Mouse (Mus musculus) embryonic facial prominence, embryonic 15.5 days (tissue): ENCODE measurements at regions not wholly inside any gene's neighbourhood (a gene's known extent, or its start where the extent isn't known, plus 50 kb on each side); places are given as distances from the start of the nearest gene placed in this dataset. TPM values are rescaled to one million over a fixed set of nuclear protein-coding genes. Genes with fewer than 3 reads are reported as not detected.

Source experiments
- ATAC-seq: fragments of 200-750 bp; cut with Nextera tagmentation; 2 replicates; pipeline ENCODE4 v1.8.0; 2017; ENCODE audit warnings: low read depth, moderate TSS enrichment; ENCODE audit not compliant: insufficient number of reproducible peaks, low FRiP score, low TSS enrichment
- H3K27ac ChIP-seq: fragments of 300-500 bp; sonication (generic); replicated peaks from 2 replicates; pipeline ENCODE4 v1.5.1; 2015; ENCODE audit warnings: mild to moderate bottlenecking, inconsistent platforms
- H3K27me3 ChIP-seq: fragments of 300-500 bp; sonication (generic); 2 replicates; pipeline ENCODE4 v1.6.1; 2015; ENCODE audit warnings: inconsistent platforms
- H3K36me3 ChIP-seq: fragments of 300-500 bp; sonication (generic); 2 replicates; pipeline ENCODE4 v1.6.1; 2015; ENCODE audit warnings: mild to moderate bottlenecking, inconsistent platforms
- H3K4me1 ChIP-seq: fragments of 300-500 bp; sonication (generic); 2 replicates; pipeline ENCODE4 v1.6.1; 2015; ENCODE audit warnings: inconsistent platforms
- H3K4me2 ChIP-seq: fragments of 300-500 bp; sonication (generic); replicated peaks from 2 replicates; pipeline ENCODE4 v1.6.1; 2015; ENCODE audit warnings: mild to moderate bottlenecking, inconsistent platforms
- H3K4me3 ChIP-seq: fragments of 300-500 bp; sonication (generic); replicated peaks from 2 replicates; pipeline ENCODE4 v1.5.1; 2015; ENCODE audit warnings: mild to moderate bottlenecking, inconsistent platforms
- H3K9ac ChIP-seq: fragments of 300-500 bp; sonication (generic); 2 replicates; pipeline ENCODE4 v1.6.1; 2015; ENCODE audit warnings: inconsistent platforms
- H3K9me3 ChIP-seq: fragments of 300-500 bp; sonication (generic); replicated peaks from 2 replicates; pipeline ENCODE4 v1.6.1; 2016; ENCODE audit warnings: inconsistent platforms
- WGBS: fragments of 180-500 bp; shearing (Covaris S2); methylation state at CpG from one replicate; pipeline ENCODE4 v1.1.7; 2015; 5-methylcytosine and 5-hydroxymethylcytosine counted together
- microRNA-seq: library from miRNA; unstranded; fragments of <30 nt; microRNA quantifications from one replicate; pipeline ENCODE4, GENCODE M21; 2016; ENCODE audit warnings: borderline number of aligned reads

DNA sequence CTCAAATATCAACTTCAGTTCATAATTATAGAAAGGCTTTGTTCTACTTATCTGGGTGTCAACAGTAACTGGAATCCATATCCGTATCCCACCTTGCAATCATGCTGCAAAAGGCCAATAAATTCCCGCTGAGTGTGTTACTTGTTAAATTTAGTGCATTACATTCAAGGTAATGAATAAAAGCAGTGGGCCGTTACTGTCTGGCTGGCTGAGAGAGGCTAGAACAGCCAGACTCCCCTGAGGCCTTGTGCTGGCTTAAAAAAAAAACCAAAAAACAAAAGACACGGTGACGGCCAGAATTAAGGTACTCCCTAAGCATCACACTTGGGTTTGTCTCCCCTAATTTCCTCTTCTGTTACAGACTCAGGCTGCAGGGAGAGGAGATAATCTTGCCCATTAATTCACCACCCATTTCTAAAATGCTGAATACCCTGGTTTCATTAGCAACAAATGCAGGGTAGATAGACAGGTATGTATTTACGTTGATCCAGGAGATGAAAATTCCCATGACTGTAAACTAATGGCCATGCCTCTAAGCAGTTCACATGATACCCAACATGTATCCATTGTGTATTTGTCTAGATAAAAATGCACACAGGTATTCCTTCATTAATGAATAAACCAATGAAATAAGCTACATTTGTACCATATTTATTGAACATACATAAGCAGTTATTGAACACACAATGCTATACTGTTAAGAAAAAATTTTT is 74.1 kb upstream of the Gm11146 start:
- Histone ChIP-seq H3K4me2 (no peak overlapping the region), H3K9me3 (no peaks in the 10 kb centered on the region), H3K27ac (no peak overlapping the region), H3K4me1 (no peaks in the 10 kb centered on the region), H3K9ac (no peak overlapping the region), H3K36me3 (0 out of 2 replicates have a peak, but pooled peaks cover 8% of the 10 kb centered on the region), H3K27me3 (no peaks in the 10 kb centered on the region), H3K4me3 (no peak overlapping the region)
- 46% methylated on average over 6 of the region's 6 CpGs for WGBS
- no peak for ATAC-seq

DNA sequence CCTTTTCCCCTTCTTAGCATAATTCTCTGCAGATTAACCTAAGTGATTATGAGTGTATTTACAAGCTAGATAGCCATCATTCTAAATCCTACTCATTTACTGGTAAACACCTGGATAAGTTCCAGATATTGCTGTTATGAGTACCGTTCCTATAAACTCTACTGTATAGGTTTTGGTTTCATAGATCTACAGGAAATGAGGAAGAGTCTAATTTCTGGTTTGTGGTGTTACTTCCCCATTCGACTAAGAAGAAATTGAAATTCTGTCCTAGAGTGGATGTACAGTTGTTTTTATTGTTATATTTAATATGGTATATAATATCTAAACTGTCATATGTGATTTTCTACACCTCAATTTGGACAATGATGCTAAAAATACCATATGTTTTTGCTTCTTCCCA is 69.4 kb upstream of the Gm11146 start:
- H3K27ac ChIP-seq = no peak overlapping the region
- no peak for ATAC-seq
- no peak overlapping the region for H3K9ac ChIP-seq
- H3K27me3 ChIP-seq = no peaks in the 10 kb centered on the region
- 79% methylated on average over 2 of the region's 2 CpGs for WGBS
- peaks cover 11% of the 10 kb centered on the region; the same call in 1 of the 2 replicates for H3K36me3 ChIP-seq
- H3K4me1 ChIP-seq = no peaks in the 10 kb centered on the region
- no peak overlapping the region for H3K4me3 ChIP-seq
- no peaks in the 10 kb centered on the region for H3K9me3 ChIP-seq
- no peak overlapping the region for H3K4me2 ChIP-seq

DNA sequence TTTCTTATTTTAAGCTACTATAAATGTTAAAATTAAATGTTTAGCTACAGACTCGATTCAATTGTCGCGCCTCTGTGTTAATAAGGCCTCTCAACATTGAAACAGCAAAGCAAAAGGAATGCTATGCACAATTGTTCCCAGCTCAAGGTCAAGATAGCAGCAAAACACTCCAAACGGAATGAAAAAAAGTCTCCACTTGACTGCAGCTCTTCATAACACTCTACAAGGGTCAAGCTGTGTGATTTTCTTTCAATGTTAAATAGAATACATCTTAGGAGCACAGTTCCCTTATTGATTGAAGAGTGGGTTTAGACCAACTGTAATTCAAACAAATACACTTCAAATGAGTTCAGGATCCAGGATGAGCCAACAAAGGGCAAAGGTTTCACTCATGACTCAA is 63.9 kb upstream of the Gm11146 start:
- peaks cover 3% of the 10 kb centered on the region; the same call in 1 of the 2 replicates for H3K36me3 ChIP-seq
- peaks cover 7% of the 10 kb centered on the region for H3K4me1 ChIP-seq
- H3K9ac ChIP-seq = no peak overlapping the region
- no peaks in the 10 kb centered on the region for H3K27me3 ChIP-seq
- no peak for ATAC-seq
- 84% methylated on average over 4 of the region's 4 CpGs for WGBS
- H3K27ac ChIP-seq = no peak overlapping the region
- H3K4me2 ChIP-seq = no peak overlapping the region
- no peak overlapping the region for H3K4me3 ChIP-seq
- H3K9me3 ChIP-seq = no peaks in the 10 kb centered on the region

DNA sequence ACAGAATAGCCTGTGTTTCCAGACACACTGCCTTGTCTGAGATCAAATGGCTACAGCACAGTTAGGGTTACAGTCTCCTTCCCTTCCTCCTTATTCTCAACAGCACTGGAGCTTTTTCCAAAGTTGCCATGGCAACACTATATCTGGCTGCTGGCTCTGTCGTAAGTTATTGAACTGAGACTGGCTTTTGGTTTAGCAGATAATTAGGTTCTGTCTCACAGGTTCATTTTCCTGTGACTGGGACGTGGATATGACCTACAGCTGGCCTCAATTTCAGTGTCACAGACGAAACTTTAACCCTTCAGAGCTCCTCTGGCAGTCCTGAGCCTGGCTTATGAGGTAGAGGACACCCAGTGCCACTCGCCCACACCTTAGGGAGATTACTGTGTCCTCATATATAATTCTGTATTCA is 60.2 kb upstream of the Gm11146 start:
- Histone ChIP-seq H3K27me3 (no peaks in the 10 kb centered on the region), H3K4me3 (no peak overlapping the region), H3K4me2 (no peak overlapping the region), H3K27ac (no peak overlapping the region), H3K9ac (no peak overlapping the region), H3K9me3 (no peaks in the 10 kb centered on the region), H3K4me1 (peaks cover 7% of the 10 kb centered on the region), H3K36me3 (no peaks in the 10 kb centered on the region)
- 23% methylated on average over 4 of the region's 4 CpGs for WGBS
- ATAC-seq = no peak

DNA sequence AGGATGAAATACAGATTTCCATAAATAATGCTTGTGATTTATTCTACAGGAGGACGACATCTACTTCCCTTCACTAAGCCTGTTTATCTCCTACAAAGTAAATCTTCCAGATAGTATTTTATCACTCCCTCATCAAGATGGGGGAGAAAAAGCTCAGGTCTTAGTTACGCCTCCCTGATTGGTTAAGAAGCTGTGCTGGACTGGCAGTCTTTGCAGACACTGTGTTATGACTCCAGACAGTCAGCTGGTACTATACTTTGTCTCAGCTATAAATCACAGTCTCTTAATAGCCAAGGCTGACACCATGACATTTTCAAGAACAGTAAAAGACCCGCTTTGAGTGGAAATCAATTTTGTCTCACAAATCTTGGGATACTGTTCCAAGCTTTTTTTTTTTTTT is 51.4 kb upstream of the Gm11146 start:
- Histone ChIP-seq H3K27me3 (no peaks in the 10 kb centered on the region), H3K4me1 (no peaks in the 10 kb centered on the region), H3K27ac (no peak overlapping the region), H3K4me3 (no peak overlapping the region), H3K4me2 (no peak overlapping the region), H3K9ac (no peak overlapping the region), H3K9me3 (no peaks in the 10 kb centered on the region), H3K36me3 (no peaks in the 10 kb centered on the region)
- no peak for ATAC-seq
- 55% methylated on average over 3 of the region's 3 CpGs for WGBS

Small RNA genes lying in the stretch of these regions (microRNA-seq; reads per million reads assigned to microRNA genes)
- not detected for gene Gm25025
